Mouse (Mus musculus): Measurements from ENCODE around the gene Runx2. TPM values are rescaled to one million over a fixed set of nuclear protein-coding genes. Genes with fewer than 3 reads are reported as not detected.

Runx2 gene
- polyA plus RNA-seq, 1 experiment, result 7.7 TPM

GRCm38 (mm10) chr17:44660121-44660806, 154.3 kb downstream of the Runx2 start:
- H3K27ac ChIP-seq (ENCODE audit: insufficient read depth, low read length), result no peak overlapping the region
- no peaks in the 10 kb centered on the region for H3K4me1 ChIP-seq (ENCODE audit: control insufficient read depth, insufficient read depth, low read length)
- TF ChIP-seq CTCF (IDR thresholded peaks at IDR 0.05; ENCODE audit: extremely low read depth, insufficient read depth, low read length) (no peak), POLR2A (IDR thresholded peaks at IDR 0.05; ENCODE audit: extremely low read depth, insufficient read depth, low read length) (no peak)
- no peak overlapping the region for H3K4me3 ChIP-seq (ENCODE audit: insufficient read depth, low read length)

- H3K4me3 ChIP-seq (ENCODE audit: insufficient read depth, low read length), result no peak overlapping the region
- TF ChIP-seq CTCF (IDR thresholded peaks at IDR 0.05; ENCODE audit: extremely low read depth, insufficient read depth, low read length) (no peak), POLR2A (IDR thresholded peaks at IDR 0.05; ENCODE audit: extremely low read depth, insufficient read depth, low read length) (no peak)
- H3K4me1 ChIP-seq (ENCODE audit: control insufficient read depth, insufficient read depth, low read length), result no peaks in the 10 kb centered on the region
- no peak overlapping the region for H3K27ac ChIP-seq (ENCODE audit: insufficient read depth, low read length)
Measured at GRCm38 (mm10) chr17:44654503-44654902, 160.1 kb downstream of the Runx2 start.

- Histone ChIP-seq H3K27ac (ENCODE audit: insufficient read depth, low read length) (no peak overlapping the region), H3K4me3 (ENCODE audit: insufficient read depth, low read length) (no peak overlapping the region), H3K4me1 (ENCODE audit: control insufficient read depth, insufficient read depth, low read length) (no peaks in the 10 kb centered on the region)
- no peak for TF ChIP-seq POLR2A (IDR thresholded peaks at IDR 0.05; ENCODE audit: extremely low read depth, insufficient read depth, low read length)
- no peak for TF ChIP-seq CTCF (IDR thresholded peaks at IDR 0.05; ENCODE audit: extremely low read depth, insufficient read depth, low read length)
Measured at GRCm38 (mm10) chr17:44653081-44653480, 161.5 kb downstream of the Runx2 start.

GRCm38 (mm10) chr17:44652054-44652453, 162.5 kb downstream of the Runx2 start:
- no peak for TF ChIP-seq CTCF (IDR thresholded peaks at IDR 0.05; ENCODE audit: extremely low read depth, insufficient read depth, low read length)
- TF ChIP-seq POLR2A (IDR thresholded peaks at IDR 0.05; ENCODE audit: extremely low read depth, insufficient read depth, low read length), result no peak
- Histone ChIP-seq H3K4me3 (ENCODE audit: insufficient read depth, low read length) (no peak overlapping the region), H3K4me1 (ENCODE audit: control insufficient read depth, insufficient read depth, low read length) (peaks cover 2% of the 10 kb centered on the region; the same call in 1 of the 2 replicates), H3K27ac (ENCODE audit: insufficient read depth, low read length) (no peak overlapping the region)

- Histone ChIP-seq H3K27ac (ENCODE audit: insufficient read depth, low read length) (no peak overlapping the region), H3K4me3 (ENCODE audit: insufficient read depth, low read length) (no peak overlapping the region), H3K4me1 (ENCODE audit: control insufficient read depth, insufficient read depth, low read length) (peaks cover 2% of the 10 kb centered on the region; the same call in 1 of the 2 replicates)
- TF ChIP-seq CTCF (IDR thresholded peaks at IDR 0.05; ENCODE audit: extremely low read depth, insufficient read depth, low read length) (no peak), POLR2A (IDR thresholded peaks at IDR 0.05; ENCODE audit: extremely low read depth, insufficient read depth, low read length) (no peak)
Measured at GRCm38 (mm10) chr17:44651613-44652012, 163.0 kb downstream of the Runx2 start.

- H3K4me3 ChIP-seq (ENCODE audit: insufficient read depth, low read length), result no peak overlapping the region
- no peak overlapping the region for H3K27ac ChIP-seq (ENCODE audit: insufficient read depth, low read length)
- TF ChIP-seq CTCF (IDR thresholded peaks at IDR 0.05; ENCODE audit: extremely low read depth, insufficient read depth, low read length), result no peak
- TF ChIP-seq POLR2A (IDR thresholded peaks at IDR 0.05; ENCODE audit: extremely low read depth, insufficient read depth, low read length), result no peak
- peaks cover 2% of the 10 kb centered on the region; the same call in 1 of the 2 replicates for H3K4me1 ChIP-seq (ENCODE audit: control insufficient read depth, insufficient read depth, low read length)
Measured at GRCm38 (mm10) chr17:44650431-44650830, 164.2 kb downstream of the Runx2 start.

GRCm38 (mm10) chr17:44649056-44649455, 165.5 kb downstream of the Runx2 start:
- Histone ChIP-seq H3K4me3 (ENCODE audit: insufficient read depth, low read length) (no peak overlapping the region), H3K27ac (ENCODE audit: insufficient read depth, low read length) (no peak overlapping the region), H3K4me1 (ENCODE audit: control insufficient read depth, insufficient read depth, low read length) (peaks cover 2% of the 10 kb centered on the region; the same call in 1 of the 2 replicates)
- TF ChIP-seq CTCF (IDR thresholded peaks at IDR 0.05; ENCODE audit: extremely low read depth, insufficient read depth, low read length) (no peak), POLR2A (IDR thresholded peaks at IDR 0.05; ENCODE audit: extremely low read depth, insufficient read depth, low read length) (no peak)

GRCm38 (mm10) chr17:44647916-44648315, 166.7 kb downstream of the Runx2 start:
- Histone ChIP-seq H3K27ac (ENCODE audit: insufficient read depth, low read length) (no peak overlapping the region), H3K4me3 (ENCODE audit: insufficient read depth, low read length) (no peak overlapping the region), H3K4me1 (ENCODE audit: control insufficient read depth, insufficient read depth, low read length) (peaks cover 2% of the 10 kb centered on the region; the same call in 1 of the 2 replicates)
- TF ChIP-seq POLR2A (IDR thresholded peaks at IDR 0.05; ENCODE audit: extremely low read depth, insufficient read depth, low read length) (no peak), CTCF (IDR thresholded peaks at IDR 0.05; ENCODE audit: extremely low read depth, insufficient read depth, low read length) (no peak)

- TF ChIP-seq CTCF (IDR thresholded peaks at IDR 0.05; ENCODE audit: extremely low read depth, insufficient read depth, low read length), result no peak
- no peak for TF ChIP-seq POLR2A (IDR thresholded peaks at IDR 0.05; ENCODE audit: extremely low read depth, insufficient read depth, low read length)
- H3K27ac ChIP-seq (ENCODE audit: insufficient read depth, low read length), result no peak overlapping the region
- H3K4me1 ChIP-seq (ENCODE audit: control insufficient read depth, insufficient read depth, low read length), result peaks cover 2% of the 10 kb centered on the region; the same call in 1 of the 2 replicates
- no peak overlapping the region for H3K4me3 ChIP-seq (ENCODE audit: insufficient read depth, low read length)
Measured at GRCm38 (mm10) chr17:44645146-44645545, 169.5 kb downstream of the Runx2 start.

GRCm38 (mm10) chr17:44643260-44643659, 171.3 kb downstream of the Runx2 start:
- Histone ChIP-seq H3K4me1 (ENCODE audit: control insufficient read depth, insufficient read depth, low read length) (peaks cover 2% of the 10 kb centered on the region; the same call in 1 of the 2 replicates), H3K4me3 (ENCODE audit: insufficient read depth, low read length) (no peak overlapping the region), H3K27ac (ENCODE audit: insufficient read depth, low read length) (no peak overlapping the region)
- TF ChIP-seq POLR2A (IDR thresholded peaks at IDR 0.05; ENCODE audit: extremely low read depth, insufficient read depth, low read length) (no peak), CTCF (IDR thresholded peaks at IDR 0.05; ENCODE audit: extremely low read depth, insufficient read depth, low read length) (no peak)
